Mouse (Mus musculus): ENCODE measurements at regions not wholly inside any gene's neighbourhood (a gene's known extent, or its start where the extent isn't known, plus 50 kb on each side); places are given as distances from the start of the nearest gene placed in this dataset.

GRCm38 (mm10) chr17:45905596-45905995 lies 126.6 kb downstream of the Vegfa start:
- TF ChIP-seq POLR2A (IDR thresholded peaks at IDR 0.05; ENCODE audit: extremely low read depth, insufficient read depth, low read length) (no peak), CTCF (IDR thresholded peaks at IDR 0.05; ENCODE audit: extremely low read depth, insufficient read depth, low read length) (no peak)
